Mouse (Mus musculus) G1E (cell line): Measurements from ENCODE around the gene Itga9.

Experiments
- CTCF ChIP-seq: IDR thresholded peaks from 2 replicates; pipeline ENCODE4 v1.5.1; 2012; ENCODE audit warnings: low read depth, low read length, inconsistent platforms, mixed read lengths
- GATA1 ChIP-seq: IDR thresholded peaks from 2 replicates; pipeline ENCODE4 v1.6.1; 2012; ENCODE audit warnings: borderline replicate concordance, low read length, inconsistent platforms, mixed read lengths
- TAL1 ChIP-seq: conservative IDR thresholded peaks from 2 replicates; pipeline ENCODE4 v1.6.1; 2012; ENCODE audit warnings: low read depth, low read length, inconsistent platforms, mixed read lengths

DNA sequence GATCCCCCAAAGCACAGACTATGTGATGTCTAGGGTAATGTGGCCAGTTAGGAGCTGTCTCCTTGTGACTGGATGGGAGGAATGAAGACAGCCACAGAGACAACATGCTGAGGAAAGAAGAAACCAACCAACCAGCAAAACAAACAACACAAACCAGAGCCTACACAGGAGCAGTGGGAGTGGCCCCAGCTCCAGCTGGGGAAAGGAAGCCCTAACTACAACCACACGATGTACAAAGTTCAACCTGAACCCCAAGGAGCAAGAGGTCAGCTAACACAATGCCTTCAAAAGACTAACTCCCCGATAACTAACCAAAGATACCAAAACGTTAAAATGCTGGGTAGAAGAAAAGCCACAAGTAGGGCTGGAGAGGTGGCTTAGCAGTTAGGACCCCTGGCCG, 19.4 kb upstream of the Itga9 start:
- TF ChIP-seq CTCF, result no peak
- TF ChIP-seq GATA1, result no peak
- no peak for TF ChIP-seq TAL1
